Mouse (Mus musculus): ENCODE data around the gene Arhgap27.

DNA sequence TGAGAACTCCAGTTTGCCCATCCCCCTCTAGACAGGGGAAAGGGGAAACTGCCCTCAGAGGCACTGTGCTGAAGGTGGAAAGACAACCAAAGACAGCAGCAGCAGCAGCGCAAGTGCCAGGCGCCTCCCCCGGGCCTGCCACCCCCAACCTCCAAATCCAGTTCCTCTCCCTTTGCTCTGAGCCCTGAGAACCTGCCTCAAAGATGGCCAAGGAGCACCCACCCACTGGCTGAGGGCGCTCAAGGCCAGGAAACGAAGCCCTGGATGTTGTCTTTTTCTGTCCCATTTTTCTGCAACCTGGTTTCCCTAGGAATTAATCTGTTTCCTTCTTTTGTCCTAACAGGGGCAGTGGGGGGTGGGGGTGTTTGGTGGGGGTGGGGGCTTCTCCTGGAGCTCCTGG lies 843 bp upstream of the Arhgap27 start:
- TF ChIP-seq CTCF (IDR thresholded peaks at IDR 0.05; ENCODE audit: extremely low read depth, insufficient read length, insufficient replicate concordance, low read depth, low read length) (no peak), POLR2A (IDR thresholded peaks at IDR 0.05; ENCODE audit: low read depth, low read length) (no peak)

Data from small intestine, adult 2 months (tissue).